Mouse (Mus musculus) left cerebral cortex, postnatal 36 days (tissue): ENCODE results near the gene Klhl5. TPM values are rescaled to one million over a fixed set of nuclear protein-coding genes. Genes with fewer than 3 reads are reported as not detected.

Experiments
- DNase-seq, 2 experiments: peaks; one replicate each; pipeline ENCODE4 v3.0.0; 2021 to 2022; ENCODE audit warnings: low spot score in 2 of 2, mixed read lengths in 1 of 2
- intact Hi-C: fragments of 180-260 bp; cut with DNase I; formaldehyde crosslinking; loops from one replicate; pipeline ENCODE4 v1.15.1; 2025
- total RNA-seq, 2 experiments: library from RNA; stranded (reverse); gene quantifications; 2 replicates each; pipeline ENCODE4 v1.2.3; 2021

Gene Klhl5
- total RNA-seq, 2 experiments from 2014 or later = 39.5 to 41.9 TPM

DNA sequence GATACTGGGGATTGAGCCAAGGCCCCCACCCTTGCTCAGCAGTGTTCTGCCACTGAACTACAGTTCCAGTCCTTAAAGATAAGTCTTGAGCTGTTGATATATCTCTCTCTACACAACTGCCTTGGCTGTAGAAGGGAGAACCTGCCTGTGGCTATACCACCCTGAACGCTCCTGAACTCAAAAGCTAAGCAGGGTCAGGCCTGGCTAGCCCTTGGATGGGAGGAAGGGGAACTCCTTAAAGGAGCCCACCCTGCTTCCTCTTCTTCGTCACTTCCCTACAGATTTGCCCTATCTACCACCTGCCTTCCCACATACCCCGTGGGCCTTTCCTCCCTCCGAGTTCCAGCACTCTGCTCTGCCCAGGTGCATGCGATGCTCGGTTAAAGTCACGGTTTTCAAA is 28.8 kb downstream of the Klhl5 start:
- no peak for DNase-seq
- intact Hi-C loops = loop anchor here (5.0 kb wide), 1 partner anchor 59 kb away; no protein-coding TSS in a partner anchor

DNA sequence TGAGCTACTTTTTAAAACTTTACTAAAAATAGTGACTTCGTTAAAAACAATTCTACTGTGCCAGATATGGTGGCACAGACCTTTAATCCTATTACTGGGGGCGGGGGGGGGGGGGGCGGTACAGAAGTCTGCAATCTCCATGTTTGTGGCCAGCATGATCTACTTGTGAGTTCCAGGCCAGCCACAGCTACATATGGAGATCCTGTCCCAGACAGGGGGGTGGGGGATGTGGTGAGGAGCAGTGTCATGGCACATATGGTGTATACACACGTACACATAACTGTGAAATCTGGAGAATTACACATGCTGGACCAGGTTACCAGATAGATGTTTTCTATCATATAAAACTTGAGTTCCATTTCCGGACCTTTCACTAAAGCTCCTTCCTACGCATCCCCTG is 29.7 kb downstream of the Klhl5 start:
- intact Hi-C loops = loop anchor here (5.0 kb wide), 1 partner anchor 60 kb away; no protein-coding TSS in a partner anchor
- no peak for DNase-seq

DNA sequence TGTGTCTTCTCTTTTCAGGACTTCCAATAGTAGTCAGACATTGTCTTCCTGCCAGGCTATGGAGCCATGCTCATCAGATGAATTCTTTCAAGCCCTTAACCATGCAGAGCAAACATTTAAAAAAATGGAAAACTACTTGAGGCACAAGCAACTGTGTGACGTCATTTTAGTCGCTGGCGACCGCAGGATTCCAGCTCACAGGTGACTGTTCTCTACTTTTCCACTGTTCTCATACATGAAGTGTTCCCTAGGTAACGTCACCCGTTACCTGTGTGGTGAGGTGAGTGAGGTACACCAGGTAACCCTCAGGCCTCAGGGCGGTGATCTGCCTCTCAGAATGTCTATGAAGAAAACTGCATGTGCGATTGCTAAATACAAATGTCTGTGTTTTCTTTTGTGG is 33.9 kb downstream of the Klhl5 start:
- intact Hi-C loops = no loop called here
- no peak for DNase-seq

DNA sequence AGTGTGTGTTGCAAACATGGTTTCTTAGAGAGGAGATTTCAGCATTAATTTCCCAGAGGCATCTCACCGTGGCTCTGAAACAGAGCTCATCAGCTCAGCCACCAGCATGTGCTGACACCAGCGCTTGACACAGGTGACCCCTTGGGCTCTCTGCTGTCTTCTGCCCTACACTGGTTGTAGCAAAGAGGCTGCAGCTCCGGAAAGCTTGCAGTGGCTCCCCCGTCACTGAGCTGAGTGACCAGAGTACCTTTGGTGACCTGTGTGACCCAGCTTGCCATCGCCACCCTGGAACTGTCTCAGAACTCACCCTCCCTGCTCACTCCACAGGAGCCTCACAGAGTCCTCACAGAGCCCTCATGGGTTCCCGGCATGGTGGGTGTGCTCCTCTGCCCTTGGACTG is 34.9 kb downstream of the Klhl5 start:
- intact Hi-C loops = no loop called here
- DNase-seq = no peak

DNA sequence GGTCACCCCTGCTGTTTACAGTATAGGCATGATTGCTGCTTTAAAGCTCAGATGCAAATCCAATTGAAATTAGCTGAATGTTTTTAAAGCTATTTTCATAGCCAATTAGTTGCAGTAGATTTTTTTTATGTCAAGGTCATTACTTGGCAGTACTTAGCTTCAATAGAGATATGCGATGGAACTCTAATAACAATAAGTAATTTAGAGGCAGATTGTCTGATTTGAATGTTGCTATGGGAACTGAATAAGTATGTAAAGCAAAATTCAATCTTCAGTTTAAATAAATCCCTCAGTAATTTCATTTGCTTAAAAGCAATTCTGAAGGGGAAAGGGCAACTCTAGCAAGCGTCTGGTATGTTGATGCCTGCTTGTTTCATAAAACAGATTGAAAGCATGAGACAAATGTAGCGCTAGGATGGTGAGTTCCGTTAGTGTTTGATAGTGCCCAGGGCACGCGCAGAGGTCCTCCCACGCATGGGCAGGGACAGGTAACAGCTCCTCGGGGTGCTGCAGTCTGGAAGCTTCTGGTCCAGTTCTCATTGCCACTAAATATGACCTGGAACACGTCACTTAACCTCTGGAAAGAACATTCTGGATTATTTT is 38.3 kb downstream of the Klhl5 start:
- DNase-seq = no peak
- intact Hi-C loops = no loop called here

DNA sequence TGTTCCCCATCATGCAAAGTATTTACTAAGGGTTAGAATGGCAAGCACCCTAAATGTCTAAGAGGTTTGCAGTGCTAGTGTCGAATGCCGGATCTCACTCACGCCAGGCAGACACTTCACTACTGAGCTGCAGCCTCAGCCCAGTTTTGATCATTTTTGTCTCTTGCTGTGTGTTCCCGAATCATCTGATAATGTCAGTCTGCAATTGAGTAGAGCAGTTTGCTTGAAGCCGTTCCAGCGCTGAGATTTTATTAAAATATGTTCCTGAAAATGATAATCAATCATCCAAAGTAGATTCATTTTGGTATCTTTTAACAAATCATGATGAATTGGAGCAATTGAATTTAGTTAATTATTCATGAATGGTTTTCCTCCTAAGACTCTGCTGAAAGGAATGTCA is 39.4 kb downstream of the Klhl5 start:
- no peak for DNase-seq
- intact Hi-C loops = no loop called here

DNA sequence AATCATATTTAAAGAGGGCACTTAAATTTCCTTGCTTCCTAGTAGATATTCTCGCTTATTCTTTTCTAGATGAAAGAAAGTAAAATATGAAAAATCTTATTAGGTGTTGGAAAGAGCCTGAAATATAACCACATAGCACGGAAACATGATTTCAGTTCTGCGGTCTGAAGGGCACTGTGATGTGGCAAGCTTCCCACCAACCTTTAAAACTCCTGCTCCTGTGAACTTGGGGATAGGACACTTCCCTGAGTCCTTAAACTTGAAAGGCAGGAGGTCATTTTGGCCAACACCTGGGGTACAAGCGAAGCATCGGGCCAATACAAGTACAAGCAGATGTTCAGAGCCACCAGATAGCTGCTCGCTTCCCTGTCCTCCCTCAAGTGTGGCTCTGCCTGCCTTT is 42.4 kb downstream of the Klhl5 start:
- no peak for DNase-seq
- intact Hi-C loops = no loop called here

DNA sequence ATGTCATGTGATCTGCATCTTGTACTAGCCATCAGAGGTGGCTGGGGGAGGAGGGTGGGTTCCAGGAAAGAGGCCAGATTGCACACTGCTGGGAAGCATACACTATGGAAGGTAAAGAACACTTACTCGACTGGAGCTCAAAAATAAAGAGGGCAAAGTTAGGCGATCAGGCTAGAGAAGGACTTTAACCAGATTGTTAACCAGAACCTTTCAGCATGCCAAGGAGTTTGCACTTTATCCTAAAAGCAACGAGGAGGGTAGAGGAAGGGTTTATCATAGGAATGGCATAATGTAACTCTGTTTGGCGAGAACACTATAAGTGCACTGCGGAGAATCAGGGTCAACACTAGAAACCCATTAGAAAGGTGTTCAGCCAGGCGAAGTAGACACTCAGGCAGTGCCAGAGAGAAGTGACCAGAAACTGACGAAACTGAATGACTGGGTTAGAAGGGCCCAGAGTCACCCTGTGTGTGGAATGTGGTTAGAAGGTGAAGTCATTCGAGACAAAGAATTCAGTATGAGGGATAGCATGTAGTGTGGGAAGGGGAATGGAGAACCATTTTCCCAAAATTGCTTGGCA is 43.1 kb downstream of the Klhl5 start:
- intact Hi-C loops = no loop called here
- no peak for DNase-seq

DNA sequence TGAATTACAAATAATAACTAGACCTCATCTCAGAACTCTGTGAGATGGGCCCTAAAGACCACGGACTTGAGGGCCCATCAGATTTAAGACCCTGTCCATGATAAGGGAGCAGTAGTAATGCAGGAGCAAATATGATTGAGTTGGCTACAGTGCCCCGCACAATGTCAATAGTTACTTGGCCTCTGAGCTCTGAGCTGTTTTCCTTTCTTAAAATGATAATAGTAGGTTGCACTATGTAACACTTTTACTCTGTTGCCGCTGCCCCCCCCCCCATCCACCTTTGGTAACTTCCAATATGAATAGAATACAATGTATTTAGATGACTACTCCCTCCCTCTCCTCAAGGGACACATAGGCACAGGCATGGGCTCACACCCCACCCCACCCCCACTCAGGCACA is 43.9 kb downstream of the Klhl5 start:
- DNase-seq = no peak
- intact Hi-C loops = no loop called here

DNA sequence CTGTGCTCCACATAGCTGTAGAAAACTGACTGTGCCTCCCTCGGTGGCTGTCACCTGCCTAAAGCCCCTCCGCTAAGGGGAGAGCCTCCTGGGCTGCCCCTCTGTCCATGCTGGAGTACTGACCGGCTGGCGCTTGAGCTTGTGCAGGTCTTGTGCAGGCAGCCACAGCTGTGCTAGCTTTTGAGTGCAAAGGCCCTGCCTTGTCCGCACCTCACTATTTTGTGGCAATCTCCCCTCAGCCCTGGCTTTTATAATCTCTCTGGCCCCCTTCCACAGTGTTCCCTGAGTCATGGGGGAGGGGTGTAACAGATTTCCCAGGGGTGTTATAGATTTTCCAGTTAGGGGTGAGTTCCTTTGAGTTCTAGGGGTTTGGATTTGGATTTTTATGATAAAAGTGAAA is 44.4 kb downstream of the Klhl5 start:
- no peak for DNase-seq
- intact Hi-C loops = no loop called here

DNA sequence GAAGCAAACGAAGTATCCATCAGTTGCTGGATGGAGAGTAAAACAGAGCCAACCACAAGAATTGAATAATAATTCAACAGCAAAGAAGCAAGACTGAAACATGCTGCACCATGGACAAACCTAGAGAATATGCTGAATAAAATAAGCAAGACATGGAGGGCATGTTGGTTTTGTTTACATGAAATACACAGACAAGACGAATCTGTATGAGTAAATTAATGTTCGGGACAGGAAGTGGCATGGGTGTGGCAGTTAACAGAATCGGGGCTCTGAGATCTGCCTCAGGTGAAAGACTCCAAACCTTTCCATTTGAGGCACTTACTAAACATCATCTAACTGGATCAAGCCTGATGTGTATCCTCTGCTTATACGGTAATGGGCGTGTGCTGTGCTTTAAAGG is 46.9 kb downstream of the Klhl5 start:
- intact Hi-C loops = no loop called here
- no peak for DNase-seq

DNA sequence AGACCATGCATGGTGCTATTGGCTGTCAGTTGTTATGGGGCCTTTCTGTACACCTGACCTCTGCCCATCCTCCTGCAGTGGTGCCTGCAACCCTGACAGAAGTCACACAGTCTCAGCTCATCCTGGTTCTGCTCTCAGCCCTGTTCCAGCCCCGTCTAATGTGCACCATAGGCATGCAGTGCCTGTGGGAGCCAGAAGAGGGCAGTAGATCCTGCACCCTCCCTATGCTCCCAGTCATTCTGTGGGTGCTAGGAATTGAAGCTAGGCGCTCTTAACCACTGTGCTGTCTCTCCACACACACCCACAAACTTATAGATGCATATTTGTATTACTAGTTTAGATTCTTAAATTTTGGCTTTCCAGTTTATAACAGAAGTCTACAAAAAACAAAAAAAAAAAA is 49.5 kb downstream of the Klhl5 start:
- DNase-seq = no peak
- intact Hi-C loops = no loop called here

DNA sequence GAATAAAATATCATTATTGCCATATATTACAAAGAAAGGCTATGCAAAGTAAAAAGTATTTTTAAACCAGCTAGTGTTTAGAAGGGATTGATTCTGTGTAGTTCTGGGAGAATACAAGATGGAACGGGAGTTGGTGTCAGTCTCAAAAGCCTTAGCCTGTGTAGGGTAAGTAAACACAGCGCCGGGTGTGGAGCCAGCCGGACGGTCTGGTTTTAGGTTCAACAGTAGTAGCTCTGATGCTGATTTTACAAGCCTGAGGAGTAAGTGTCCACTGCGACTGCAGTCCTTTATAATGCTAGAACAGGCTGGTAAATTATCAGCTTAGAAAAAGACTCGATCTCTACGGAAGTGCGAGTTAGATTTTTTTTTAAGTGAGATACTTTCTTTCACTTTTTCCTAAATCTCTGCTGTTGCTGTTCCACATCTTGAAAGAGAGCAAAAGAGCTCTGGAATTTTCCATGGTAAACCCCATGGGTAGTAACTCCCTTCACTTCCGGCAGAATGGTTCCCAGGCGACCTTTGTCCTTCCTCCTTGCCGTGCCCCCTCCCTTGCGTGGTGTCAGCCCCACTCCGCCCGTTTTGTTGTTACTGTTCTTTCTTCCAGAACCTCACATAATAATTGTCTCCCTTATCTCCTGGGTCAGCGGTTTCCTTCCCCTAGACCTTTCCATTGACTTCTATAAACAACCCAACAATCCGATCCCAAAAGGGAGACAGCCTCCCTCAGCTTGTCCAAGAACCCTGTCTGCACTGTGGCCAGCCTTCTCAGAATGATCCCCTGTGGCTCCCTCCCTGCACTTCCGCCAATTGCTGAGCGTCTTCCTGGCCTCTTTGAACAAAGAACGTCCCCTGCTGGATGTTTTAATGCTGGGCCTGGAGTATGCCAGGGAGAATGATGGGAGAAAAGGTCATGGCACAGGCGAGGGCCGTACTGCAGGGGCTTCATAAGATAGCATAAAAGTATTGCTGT is 50.4 kb downstream of the Klhl5 start:
- intact Hi-C loops = no loop called here
- no peak for DNase-seq

DNA sequence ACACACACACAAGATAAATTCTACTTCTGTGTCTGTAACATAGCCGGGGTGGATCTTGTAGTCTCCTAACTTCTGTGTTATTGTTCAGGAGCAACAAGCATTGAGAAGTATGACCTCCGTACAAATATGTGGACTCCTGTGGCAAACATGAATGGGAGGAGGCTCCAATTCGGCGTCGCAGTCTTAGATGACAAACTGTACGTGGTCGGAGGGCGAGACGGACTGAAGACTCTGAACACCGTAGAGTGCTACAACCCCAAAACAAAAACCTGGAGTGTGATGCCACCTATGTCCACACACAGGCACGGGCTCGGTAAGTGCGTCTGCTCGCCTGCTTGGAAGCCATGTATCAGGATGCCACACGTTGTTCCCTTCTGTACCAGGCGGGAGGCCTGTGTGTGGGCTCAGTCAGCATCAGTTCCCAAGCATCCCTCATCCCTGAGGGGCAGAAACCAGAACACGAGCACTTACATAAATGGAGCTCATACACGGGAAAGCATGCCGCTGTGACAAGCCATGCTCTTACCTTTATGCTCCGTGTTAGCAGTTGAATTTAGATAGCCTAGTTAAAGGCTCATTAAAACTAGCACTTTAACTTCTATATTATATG is 51.5 kb downstream of the Klhl5 start:
- intact Hi-C loops = no loop called here
- no peak for DNase-seq

DNA sequence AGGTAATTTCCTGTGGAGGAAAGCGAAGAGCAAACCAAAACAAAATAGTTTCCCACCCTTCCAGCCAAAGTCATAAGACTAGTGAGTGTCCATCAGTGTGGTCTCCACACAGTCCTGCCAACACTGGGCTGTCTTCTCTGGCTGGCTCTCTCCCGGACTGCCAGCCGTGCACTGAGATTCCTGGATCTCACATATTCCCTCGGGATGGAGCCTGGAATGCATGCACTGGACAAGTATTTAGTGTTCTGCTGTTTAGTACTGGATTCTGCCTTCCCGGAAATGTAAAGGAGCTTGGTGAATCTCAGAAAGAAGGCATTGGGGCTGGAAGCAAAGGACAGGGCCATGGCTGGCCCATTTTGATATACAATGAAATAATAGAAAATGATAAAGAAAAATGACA is 55.7 kb downstream of the Klhl5 start:
- no peak for DNase-seq
- intact Hi-C loops = no loop called here

DNA sequence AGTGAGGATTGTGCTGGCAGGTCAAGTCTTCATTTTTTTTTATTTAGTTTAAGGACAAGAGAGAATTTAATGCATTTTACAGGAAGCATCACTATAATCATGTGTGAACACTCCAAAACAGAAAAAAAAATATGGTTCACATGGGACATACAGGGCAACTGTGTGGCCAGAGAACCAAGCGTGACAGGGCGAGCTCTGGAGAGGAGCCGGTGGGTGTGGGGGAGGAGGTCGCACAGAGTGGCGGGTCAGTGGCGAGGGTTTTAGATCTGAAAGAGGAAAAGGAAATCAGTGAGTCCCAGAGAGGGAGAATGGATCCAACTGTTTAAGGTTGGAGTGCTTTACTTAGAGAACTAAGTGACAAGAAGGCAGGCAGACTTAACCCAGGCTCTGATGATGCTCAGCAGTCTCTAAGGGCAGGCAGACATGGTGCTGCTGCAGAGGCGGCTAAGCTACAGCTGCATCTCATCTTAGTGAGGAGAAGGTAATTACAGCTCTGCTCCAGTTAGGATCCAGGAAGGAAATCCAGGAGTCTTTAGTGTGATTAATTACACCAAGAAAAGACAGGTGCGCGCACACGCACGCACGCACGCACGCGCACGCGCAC is 56.3 kb downstream of the Klhl5 start:
- intact Hi-C loops = no loop called here
- no peak for DNase-seq

DNA sequence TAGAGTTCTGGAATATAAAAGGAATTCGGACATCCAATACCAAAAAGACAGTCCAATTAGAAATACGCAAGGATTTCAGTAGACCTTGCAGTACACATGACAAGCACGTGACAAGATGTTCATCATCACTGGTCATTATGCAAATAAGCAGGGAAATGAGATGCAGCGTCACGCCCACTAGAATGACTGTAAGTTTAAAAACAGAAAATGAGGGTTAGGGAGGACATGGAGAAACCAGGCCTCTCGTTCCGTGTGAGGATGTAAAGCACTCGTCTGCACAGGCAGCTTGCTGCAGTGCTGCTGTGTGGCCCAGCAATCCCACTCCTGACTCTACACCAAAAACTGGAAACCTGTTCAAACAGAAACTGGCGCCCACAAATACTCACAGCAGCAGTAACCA is 62.9 kb downstream of the Klhl5 start:
- DNase-seq = peak in 1 of 2 experiments; percentile 21
- intact Hi-C loops = no loop called here

DNA sequence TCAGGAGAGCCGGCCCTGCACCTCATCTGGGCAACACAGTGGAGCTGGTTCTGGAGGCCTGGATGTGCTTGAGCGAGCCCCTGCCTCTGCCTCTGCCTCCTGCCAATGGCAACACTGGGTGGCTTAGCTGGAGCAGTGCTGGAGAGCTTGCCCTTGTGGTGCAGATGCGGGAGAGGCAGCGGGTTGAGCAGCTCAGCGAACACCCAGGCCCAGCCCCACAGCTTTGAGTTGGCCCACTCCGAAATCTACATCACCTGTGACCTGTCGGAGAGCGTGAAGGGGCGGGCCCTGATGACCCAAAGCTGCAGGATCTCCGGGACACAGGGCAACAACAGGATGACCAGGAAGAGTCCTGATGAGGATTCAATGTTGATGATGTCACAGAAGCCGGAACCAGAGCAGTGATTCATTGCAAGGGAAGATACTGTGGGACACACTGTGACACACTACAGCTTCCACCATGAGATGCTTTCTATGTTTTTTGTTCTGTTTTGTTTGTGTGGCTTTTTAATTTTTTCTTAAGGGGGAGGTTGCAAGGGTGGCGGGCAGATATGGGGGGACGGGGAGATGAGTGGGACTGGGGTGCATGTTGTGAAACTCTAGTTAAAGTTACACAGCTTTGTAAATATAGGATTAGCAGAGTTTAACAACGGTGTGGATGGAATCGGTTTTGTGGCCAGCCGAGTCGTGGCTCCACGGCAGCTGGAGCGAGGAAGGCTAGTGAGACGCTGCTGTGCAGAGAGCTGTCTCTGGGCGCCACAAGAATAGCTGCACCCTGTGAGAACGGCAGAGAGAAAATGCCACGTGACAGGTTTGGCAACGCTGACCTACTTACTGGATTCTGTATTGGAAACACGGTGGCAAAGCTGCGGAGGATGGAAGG is 67.9 kb downstream of the Klhl5 start:
- DNase-seq = peak; percentile 71 to 76
- intact Hi-C loops = no loop called here

DNA sequence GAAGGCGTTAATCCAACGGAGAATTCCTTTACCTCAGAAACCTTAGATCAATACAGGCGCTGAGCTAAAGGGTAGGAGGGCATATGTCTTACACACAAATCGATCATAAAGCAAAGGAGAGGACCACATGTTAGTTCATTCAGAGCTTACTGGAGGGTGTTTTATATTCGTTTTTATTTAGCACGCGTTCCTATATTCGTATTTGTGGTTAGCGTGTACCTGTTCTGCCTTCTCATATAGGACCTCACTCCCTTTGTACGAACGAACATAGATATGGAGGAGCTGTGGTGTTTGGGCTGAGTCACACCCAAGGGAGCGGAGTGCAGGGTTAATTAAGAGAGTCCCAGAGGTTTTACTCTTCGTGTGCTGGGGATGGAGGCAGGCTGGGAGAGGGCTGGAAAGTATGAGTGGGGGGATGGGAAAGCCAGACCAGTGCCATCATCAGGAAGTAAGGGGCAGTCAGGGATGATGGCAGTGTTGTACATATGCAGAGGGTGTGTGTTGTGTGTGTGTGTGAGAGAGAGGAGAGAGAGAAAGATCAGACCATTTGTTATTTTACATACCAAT is 68.7 kb downstream of the Klhl5 start:
- DNase-seq = no peak
- intact Hi-C loops = no loop called here
